Mouse (Mus musculus) limb, embryonic 15.5 days (tissue): ENCODE results near the gene Rapgef2. TPM values are rescaled to one million over a fixed set of nuclear protein-coding genes. Genes with fewer than 3 reads are reported as not detected.

Experiments used
- ATAC-seq: fragments of 200-750 bp; cut with Nextera tagmentation; 2 replicates; pipeline ENCODE4 v1.8.0; 2017; ENCODE audit warnings: low read depth, moderate TSS enrichment; ENCODE audit not compliant: insufficient number of reproducible peaks, low FRiP score, low TSS enrichment
- H3K27ac ChIP-seq: fragments of 300-500 bp; sonication (generic); 2 replicates; pipeline ENCODE4 v1.5.1; 2015; ENCODE audit warnings: moderate library complexity, mild to moderate bottlenecking, inconsistent platforms
- H3K27me3 ChIP-seq: fragments of 300-500 bp; sonication (generic); 2 replicates; pipeline ENCODE4 v1.6.1; 2015; ENCODE audit warnings: inconsistent platforms
- H3K36me3 ChIP-seq: fragments of 300-500 bp; sonication (generic); 2 replicates; pipeline ENCODE4 v1.6.1; 2015; ENCODE audit warnings: inconsistent platforms
- H3K4me1 ChIP-seq: fragments of 300-500 bp; sonication (generic); 2 replicates; pipeline ENCODE4 v1.6.1; 2015; ENCODE audit warnings: inconsistent platforms
- H3K4me2 ChIP-seq: fragments of 300-500 bp; sonication (generic); 2 replicates; pipeline ENCODE4 v1.6.1; 2015; ENCODE audit warnings: mild to moderate bottlenecking, inconsistent platforms
- H3K4me3 ChIP-seq: fragments of 300-500 bp; sonication (generic); 2 replicates; pipeline ENCODE4 v1.5.1; 2015; ENCODE audit warnings: mild to moderate bottlenecking, inconsistent platforms
- H3K9ac ChIP-seq: fragments of 300-500 bp; sonication (generic); 2 replicates; pipeline ENCODE4 v1.6.1; 2015; ENCODE audit warnings: inconsistent platforms
- H3K9me3 ChIP-seq: fragments of 300-500 bp; sonication (generic); 2 replicates; pipeline ENCODE4 v1.6.1; 2016; ENCODE audit warnings: inconsistent platforms
- WGBS: fragments of 180-500 bp; shearing (Covaris S2); methylation state at CpG from one replicate; pipeline ENCODE4 v1.1.7; 2015; 5-methylcytosine and 5-hydroxymethylcytosine counted together
- polyA plus RNA-seq: library from polyadenylated mRNA; unstranded; fragments of >200 nt; fragmentation: Nextera tagmentation; extraction: Ambion mirVana; gene quantifications from 2 replicates; pipeline ENCODE4 v1.2.1, GENCODE M21; 2015

The Rapgef2 gene
- polyA plus RNA-seq, 1 experiment from 2014 or later = 6.2 TPM

DNA sequence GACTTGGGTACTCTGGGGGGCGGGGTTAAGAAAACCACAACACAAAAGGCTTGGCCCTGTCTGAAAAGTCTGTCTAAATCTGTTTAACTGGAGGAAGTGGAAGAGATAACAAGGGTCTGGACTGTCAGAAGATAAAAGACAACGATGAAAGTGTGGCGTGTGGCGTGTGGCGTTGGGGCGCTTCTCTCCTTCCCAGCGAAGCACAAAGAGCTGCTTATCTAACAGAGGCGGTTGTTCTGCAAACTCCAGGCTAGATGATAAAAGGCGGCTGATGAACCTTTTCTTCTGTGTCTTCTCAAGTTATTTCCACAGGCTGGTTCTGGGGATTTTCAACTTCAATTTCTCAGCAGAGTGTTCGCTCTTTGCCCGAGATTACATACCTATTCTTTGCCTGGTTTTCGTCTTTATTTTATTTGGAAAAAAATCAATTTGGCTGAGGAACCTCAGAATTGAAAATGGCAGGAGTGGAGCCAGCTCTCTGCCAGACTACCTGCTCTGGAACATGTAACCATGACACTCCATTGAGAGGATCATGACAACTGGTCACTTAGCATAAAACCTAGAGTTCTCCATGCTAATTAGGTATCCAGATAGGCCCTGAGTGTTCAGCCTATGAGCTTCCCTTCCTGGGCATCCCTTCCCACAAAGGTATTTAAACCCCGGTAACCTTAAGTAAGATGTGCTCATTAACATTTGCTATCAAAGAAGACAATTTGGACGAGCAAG lies 258.0 kb downstream of the Rapgef2 start:
- Histone ChIP-seq H3K4me1 (0 out of 2 replicates have a peak, but pooled peaks cover 3% of the 10 kb centered on the region), H3K36me3 (no peaks in the 10 kb centered on the region), H3K9ac (no peak overlapping the region), H3K27ac (no peak overlapping the region), H3K9me3 (no peaks in the 10 kb centered on the region), H3K4me2 (no peak overlapping the region), H3K27me3 (no peaks in the 10 kb centered on the region), H3K4me3 (no peak overlapping the region)
- 83% methylated on average over 14 of the region's 14 CpGs for WGBS
- no peak for ATAC-seq

DNA sequence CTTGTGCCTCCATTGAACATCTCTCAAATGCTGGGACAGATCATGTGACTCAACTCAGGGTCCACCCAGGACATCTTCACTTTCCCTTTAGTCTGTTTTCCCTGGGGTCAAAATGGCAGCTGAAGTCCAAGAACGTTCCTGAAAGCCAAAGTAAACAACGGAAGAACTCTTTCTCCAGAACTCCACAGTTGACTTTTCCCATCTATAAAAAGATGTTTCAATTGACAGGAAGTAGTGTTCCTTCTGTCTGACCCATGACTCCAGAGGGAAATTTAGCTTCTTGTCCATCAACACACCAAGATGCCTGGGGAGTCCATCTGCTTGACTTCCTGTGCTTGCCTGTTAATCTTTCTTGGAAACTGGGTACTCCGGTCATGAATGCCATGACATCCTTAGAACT lies 260.3 kb downstream of the Rapgef2 start:
- no peaks in the 10 kb centered on the region for H3K9me3 ChIP-seq
- 85% methylated on average over 3 of the region's 3 CpGs for WGBS
- H3K9ac ChIP-seq = no peak overlapping the region
- no peaks in the 10 kb centered on the region for H3K36me3 ChIP-seq
- H3K4me3 ChIP-seq = no peak overlapping the region
- 0 out of 2 replicates have a peak, but pooled peaks cover 3% of the 10 kb centered on the region for H3K4me1 ChIP-seq
- ATAC-seq = no peak
- no peak overlapping the region for H3K27ac ChIP-seq
- no peaks in the 10 kb centered on the region for H3K27me3 ChIP-seq
- no peak overlapping the region for H3K4me2 ChIP-seq

DNA sequence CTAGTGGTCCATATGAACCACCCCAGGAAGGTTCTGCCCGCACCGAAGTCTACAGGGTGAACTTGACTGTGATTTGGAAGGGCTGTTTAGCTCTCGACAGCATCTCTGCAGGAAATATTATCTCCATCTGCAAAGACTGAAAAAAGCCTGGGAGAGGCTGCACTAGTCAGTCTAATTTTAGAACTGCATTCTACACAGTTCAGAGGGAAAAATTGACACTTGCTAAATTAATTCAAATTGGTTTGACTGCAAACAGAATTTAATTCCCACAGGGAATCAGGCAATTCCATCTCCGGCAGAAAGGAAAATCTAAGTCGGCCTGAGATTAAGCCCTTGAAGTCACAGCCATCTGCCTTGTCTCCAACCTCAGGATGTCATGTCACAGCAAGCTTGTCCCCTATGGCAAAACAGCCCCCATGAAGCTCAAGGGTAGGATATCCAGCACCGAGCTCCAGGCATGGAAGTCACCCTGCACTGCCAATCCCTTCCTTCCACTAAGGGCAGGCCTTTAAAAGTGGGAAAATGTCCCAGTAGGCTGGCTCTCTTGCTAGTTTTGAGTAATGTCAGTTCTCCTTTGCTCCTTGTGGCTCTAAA lies 262.5 kb downstream of the Rapgef2 start:
- 80% methylated on average over 6 of the region's 6 CpGs for WGBS
- Histone ChIP-seq H3K4me3 (no peak overlapping the region), H3K27ac (no peak overlapping the region), H3K4me2 (no peak overlapping the region), H3K27me3 (no peaks in the 10 kb centered on the region), H3K9me3 (no peaks in the 10 kb centered on the region), H3K9ac (no peak overlapping the region), H3K4me1 (0 out of 2 replicates have a peak, but pooled peaks cover 3% of the 10 kb centered on the region), H3K36me3 (no peaks in the 10 kb centered on the region)
- no peak for ATAC-seq

DNA sequence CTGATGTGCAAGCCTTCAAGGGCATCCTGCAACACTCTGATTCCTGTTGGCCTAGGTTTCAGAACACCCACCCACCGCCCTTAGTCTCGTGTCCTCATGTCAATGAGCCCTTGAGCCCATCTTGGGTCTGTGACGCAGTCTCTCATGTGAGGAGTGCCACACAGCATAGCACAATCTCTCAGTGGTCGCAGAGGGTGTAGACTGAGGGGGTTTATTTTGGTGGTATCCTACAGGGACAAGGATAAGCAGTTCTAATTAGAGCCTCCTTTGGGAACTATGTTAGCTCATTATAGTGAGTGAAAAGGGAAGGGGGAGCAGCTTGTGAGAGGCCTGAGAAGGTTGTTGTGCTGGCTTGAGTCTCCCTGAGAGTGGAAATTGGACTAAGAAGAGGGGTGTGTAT lies 263.6 kb downstream of the Rapgef2 start:
- H3K27ac ChIP-seq = no peak overlapping the region
- H3K4me2 ChIP-seq = no peak overlapping the region
- H3K4me1 ChIP-seq = 0 out of 2 replicates have a peak, but pooled peaks cover 3% of the 10 kb centered on the region
- no peak overlapping the region for H3K4me3 ChIP-seq
- no peaks in the 10 kb centered on the region for H3K36me3 ChIP-seq
- no peaks in the 10 kb centered on the region for H3K27me3 ChIP-seq
- no peak overlapping the region for H3K9ac ChIP-seq
- WGBS = 78% methylated on average over 4 of the region's 4 CpGs
- no peaks in the 10 kb centered on the region for H3K9me3 ChIP-seq
- no peak for ATAC-seq

DNA sequence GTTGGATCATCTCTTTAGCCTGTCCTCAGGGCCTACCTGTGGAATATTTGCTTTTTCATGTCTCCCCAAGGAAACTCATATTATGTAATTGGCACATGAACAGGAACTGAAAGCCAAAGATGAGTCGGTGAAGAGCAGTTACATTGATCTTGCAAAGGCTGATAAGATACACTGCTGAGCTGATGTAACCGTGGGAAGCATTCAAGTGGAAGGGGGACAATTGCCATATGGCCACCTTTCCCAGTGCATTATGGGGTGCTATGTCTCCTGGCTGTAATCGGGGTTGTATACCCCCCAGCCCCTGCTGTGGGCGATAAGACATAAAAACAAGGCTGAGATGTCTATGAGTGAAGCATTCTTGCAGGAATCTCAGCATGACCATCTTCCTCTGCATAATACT lies 268.9 kb downstream of the Rapgef2 start:
- Histone ChIP-seq H3K9ac (no peak overlapping the region), H3K27ac (no peak overlapping the region), H3K36me3 (no peaks in the 10 kb centered on the region), H3K4me2 (no peak overlapping the region), H3K9me3 (no peaks in the 10 kb centered on the region), H3K27me3 (no peaks in the 10 kb centered on the region), H3K4me1 (no peaks in the 10 kb centered on the region), H3K4me3 (no peak overlapping the region)
- WGBS = 89% methylated on average over 4 of the region's 4 CpGs
- ATAC-seq = no peak

DNA sequence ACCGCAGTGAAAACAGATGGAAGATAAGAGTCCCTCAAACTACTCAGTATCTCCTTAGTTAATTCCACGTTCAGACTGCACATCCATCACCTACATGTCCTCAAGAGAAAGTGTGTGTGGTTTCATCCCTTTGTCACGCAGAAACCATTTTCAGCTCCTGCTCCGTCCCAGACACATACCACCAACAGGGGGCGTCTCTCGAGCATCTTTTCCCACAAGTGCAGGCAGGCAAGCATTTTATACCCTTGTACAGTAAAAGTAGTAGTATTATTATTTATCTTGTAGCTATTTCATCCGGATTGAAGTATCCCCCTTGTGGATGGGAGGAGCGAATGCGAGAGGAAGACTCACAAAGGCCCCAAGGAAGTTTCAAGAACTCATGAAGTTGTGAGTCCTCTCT lies 269.5 kb downstream of the Rapgef2 start:
- H3K4me3 ChIP-seq = no peak overlapping the region
- WGBS = 83% methylated on average over 9 of the region's 9 CpGs
- no peak overlapping the region for H3K27ac ChIP-seq
- no peak overlapping the region for H3K4me2 ChIP-seq
- H3K36me3 ChIP-seq = no peaks in the 10 kb centered on the region
- no peak for ATAC-seq
- H3K27me3 ChIP-seq = no peaks in the 10 kb centered on the region
- H3K9me3 ChIP-seq = no peaks in the 10 kb centered on the region
- no peaks in the 10 kb centered on the region for H3K4me1 ChIP-seq
- H3K9ac ChIP-seq = no peak overlapping the region

DNA sequence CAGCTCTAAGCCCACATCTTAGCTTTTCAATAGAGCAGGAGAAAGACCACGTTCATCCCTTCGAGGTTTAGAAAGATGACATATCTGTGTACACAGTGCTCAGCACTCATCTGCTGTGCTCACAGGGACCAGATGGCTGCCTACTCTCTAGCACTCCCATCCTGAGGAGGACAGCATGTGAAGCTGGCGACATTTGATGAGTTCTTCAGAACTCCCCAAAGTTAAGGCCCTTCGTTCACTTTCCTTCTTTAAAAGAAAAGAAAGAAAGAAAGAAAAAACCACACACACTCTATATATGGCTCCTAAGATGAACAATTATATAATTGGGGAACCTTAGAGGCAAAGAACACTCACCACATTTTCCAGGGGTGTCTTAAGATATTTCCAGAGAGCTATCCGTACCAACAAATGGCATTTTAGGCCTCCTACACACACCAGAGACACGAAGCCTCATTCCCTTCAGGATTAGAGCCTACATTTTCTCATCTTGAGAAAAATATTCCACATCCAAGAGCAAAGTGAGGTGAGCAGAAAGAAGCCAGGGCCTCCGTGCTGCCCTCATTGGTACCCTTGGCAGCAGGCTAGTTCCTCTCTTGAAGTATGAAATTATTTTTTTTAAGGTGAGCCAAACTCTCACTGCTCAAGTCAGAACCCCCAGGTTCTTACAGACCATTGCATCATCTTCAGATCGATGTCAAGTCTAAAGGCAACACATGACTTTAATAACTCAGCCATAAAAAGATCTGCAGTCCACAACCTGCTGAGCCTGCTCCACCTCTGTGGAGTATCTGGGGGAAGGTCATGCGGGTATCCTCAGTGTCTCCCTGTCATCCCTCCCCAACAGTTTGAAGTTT lies 270.5 kb downstream of the Rapgef2 start:
- Histone ChIP-seq H3K4me1 (no peaks in the 10 kb centered on the region), H3K9me3 (no peaks in the 10 kb centered on the region), H3K4me2 (no peak overlapping the region), H3K4me3 (no peak overlapping the region), H3K9ac (no peak overlapping the region), H3K36me3 (no peaks in the 10 kb centered on the region), H3K27ac (no peak overlapping the region), H3K27me3 (no peaks in the 10 kb centered on the region)
- WGBS = 81% methylated on average over 9 of the region's 9 CpGs
- ATAC-seq = no peak

Other genes with a start within 250 kb of the Rapgef2 start
- not detected in 2 replicates for gene Gm17359, start 50.1 kb upstream of the Rapgef2 start, polyA plus RNA-seq